In the genomic region with DNA sequence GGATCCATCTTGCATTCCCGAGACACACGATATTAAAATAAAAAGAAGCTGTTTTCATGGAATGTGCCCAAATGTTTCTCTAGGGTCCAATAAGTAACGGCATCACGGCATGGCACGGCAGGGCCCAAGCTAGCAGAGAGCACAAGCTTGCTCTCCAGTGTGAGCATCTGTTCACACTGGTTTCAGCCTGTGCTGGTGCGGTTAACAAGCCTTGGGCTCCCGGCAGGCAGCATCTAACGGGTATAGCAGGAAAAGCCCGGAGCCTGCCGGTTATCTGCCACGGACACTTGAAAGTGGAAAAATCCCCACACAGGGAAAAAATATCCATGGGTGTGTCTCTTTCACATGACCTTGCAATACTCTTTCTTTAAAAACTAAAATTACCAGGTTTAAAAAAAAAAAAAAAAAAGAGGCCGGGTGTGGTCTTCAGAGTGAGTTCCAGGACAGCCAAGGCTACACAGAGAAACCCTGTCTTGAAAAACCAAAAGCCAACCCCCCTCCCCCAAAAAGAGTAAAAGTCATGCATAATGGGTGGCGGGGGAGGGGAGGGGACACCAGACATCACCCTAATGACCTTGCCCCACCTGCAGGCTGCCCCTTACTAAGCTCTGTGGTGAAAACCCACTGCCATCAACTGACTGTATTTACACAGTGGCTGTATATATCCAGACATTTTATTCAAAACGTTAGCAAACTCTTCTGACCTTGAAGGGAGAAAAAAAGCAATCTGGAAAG, we compare ENCODE assay signal across 1 mouse cellular context.
A peak's percentile ranks its signal among the peaks of the same experiment; 100 is the strongest.
TF ChIP-seq lines count a peak whose summit lies in the region.

No protein-coding gene starts in this region.

TF ChIP-seq in ES-E14, 5 proteins besides CTCF, POLR2A, EP300 and RAD21:
- TF ChIP-seq CHD2 (IDR thresholded peaks at IDR 0.05; ENCODE audit: low read depth, low read length) (no peak), ZNF384 (IDR thresholded peaks at IDR 0.05; ENCODE audit: low read depth, low read length) (peak; percentile 34; the same call in 1 of the 2 replicates)
